Mouse (Mus musculus) hindbrain, embryonic 11.5 days (tissue): ENCODE measurements at regions not wholly inside any gene's neighbourhood (a gene's known extent, or its start where the extent isn't known, plus 50 kb on each side); places are given as distances from the start of the nearest gene placed in this dataset.

Source experiments
- ATAC-seq: fragments of 200-750 bp; cut with Nextera tagmentation; 2 replicates; pipeline ENCODE4 v1.8.0; 2017; ENCODE audit warnings: mild to moderate bottlenecking, moderate TSS enrichment, moderate library complexity; ENCODE audit not compliant: low FRiP score
- DNase-seq: peaks from one replicate; pipeline ENCODE4 v3.0.0-alpha.2; 2015; ENCODE audit warnings: low spot score
- H3K27ac ChIP-seq: fragments of 300-500 bp; sonication (generic); 2 replicates; pipeline ENCODE4 v1.5.1; 2014; ENCODE audit warnings: mild to moderate bottlenecking, low read depth, low read length
- H3K27me3 ChIP-seq: fragments of 300-500 bp; sonication (generic); 2 replicates; pipeline ENCODE4 v1.6.1; 2014; ENCODE audit warnings: mild to moderate bottlenecking, low read length, moderate library complexity, mixed read lengths; ENCODE audit not compliant: control insufficient read depth, insufficient read depth
- H3K36me3 ChIP-seq: fragments of 300-500 bp; sonication (generic); 2 replicates; pipeline ENCODE4 v1.6.1; 2014; ENCODE audit warnings: mild to moderate bottlenecking, low read length, moderate library complexity, mixed read lengths; ENCODE audit not compliant: control insufficient read depth, insufficient read depth
- H3K4me1 ChIP-seq: fragments of 300-500 bp; sonication (generic); replicated peaks from 2 replicates; pipeline ENCODE4 v1.6.1; 2014; ENCODE audit warnings: low read length, mixed read lengths; ENCODE audit not compliant: control insufficient read depth, insufficient read depth
- H3K4me2 ChIP-seq: fragments of 300-500 bp; sonication (generic); replicated peaks from 2 replicates; pipeline ENCODE4 v1.6.1; 2014; ENCODE audit warnings: mild to moderate bottlenecking, low read depth, low read length
- H3K4me3 ChIP-seq: fragments of 300-500 bp; sonication (generic); 2 replicates; pipeline ENCODE4 v1.5.1; 2014; ENCODE audit warnings: low read depth, low read length
- H3K9ac ChIP-seq: fragments of 300-500 bp; sonication (generic); 2 replicates; pipeline ENCODE4 v1.6.1; 2014; ENCODE audit warnings: low read depth, low read length
- H3K9me3 ChIP-seq: fragments of 300-500 bp; sonication (generic); 2 replicates; pipeline ENCODE4 v1.6.1; 2016; ENCODE audit warnings: low read length; ENCODE audit not compliant: control insufficient read depth
- WGBS: fragments of 180-500 bp; shearing (Covaris S2); extraction: QIAGEN DNeasy Blood & Tissue Kit; methylation state at CpG from one replicate; pipeline ENCODE4 v1.1.7; 2014; 5-methylcytosine and 5-hydroxymethylcytosine counted together

GRCm38 (mm10) chr9:43491024-43491751, 180.5 kb downstream of the Trim29 start:
- Histone ChIP-seq H3K27ac (no peak overlapping the region), H3K4me2 (no peak overlapping the region), H3K27me3 (0 out of 2 replicates have a peak, but pooled peaks cover 2% of the 10 kb centered on the region), H3K9ac (no peak overlapping the region), H3K36me3 (no peaks in the 10 kb centered on the region), H3K4me3 (no peak overlapping the region), H3K9me3 (no peaks in the 10 kb centered on the region), H3K4me1 (no peaks in the 10 kb centered on the region)
- WGBS: 72% methylated on average over 12 of the region's 12 CpGs
- DNase-seq (peak; percentile 56), ATAC-seq (no peak)

DNA sequence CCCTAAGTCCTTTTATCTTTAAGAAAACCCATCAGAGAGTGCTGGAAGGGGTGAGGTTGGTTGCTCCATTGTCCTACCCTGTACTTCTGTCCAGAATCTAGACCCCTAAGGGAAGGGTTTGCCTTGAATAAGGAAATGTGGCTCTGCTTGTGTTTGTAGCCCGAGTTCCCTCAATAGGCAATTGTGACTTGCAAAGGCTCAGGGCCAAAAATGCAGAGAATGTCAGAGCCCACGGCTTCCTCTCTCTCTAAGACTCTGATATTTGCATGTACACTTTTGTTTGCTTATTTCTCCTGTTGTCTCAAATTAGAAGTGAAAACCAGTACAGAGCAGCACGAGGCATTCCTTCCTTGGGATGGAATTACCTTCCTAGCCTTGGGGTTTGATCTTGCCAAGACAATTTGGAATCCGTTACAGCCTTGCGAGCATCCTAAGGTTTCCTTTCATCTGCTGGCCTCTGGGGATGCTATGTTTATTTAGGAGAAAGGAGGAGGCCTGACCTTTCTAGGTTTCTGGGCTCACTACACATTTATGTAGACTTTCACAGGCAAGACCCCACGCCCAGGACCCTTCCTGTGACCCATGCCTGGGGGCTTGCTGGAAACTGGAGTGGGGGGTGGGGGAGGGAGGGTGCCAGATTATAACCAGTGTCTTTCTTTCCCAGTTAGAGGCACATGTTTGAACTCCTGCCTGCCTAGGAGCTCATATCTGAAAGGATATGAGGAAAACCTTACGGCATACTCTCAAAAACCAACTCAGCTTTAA, 181.8 kb downstream of the Trim29 start:
- H3K9ac ChIP-seq: no peak overlapping the region
- ATAC-seq: no peak
- DNase-seq: no peak
- no peak overlapping the region for H3K4me2 ChIP-seq
- 0 out of 2 replicates have a peak, but pooled peaks cover 2% of the 10 kb centered on the region for H3K27me3 ChIP-seq
- H3K4me1 ChIP-seq: no peaks in the 10 kb centered on the region
- H3K4me3 ChIP-seq: no peak overlapping the region
- no peaks in the 10 kb centered on the region for H3K36me3 ChIP-seq
- no peak overlapping the region for H3K27ac ChIP-seq
- 41% methylated on average over 7 of the region's 7 CpGs for WGBS
- H3K9me3 ChIP-seq: no peaks in the 10 kb centered on the region

DNA sequence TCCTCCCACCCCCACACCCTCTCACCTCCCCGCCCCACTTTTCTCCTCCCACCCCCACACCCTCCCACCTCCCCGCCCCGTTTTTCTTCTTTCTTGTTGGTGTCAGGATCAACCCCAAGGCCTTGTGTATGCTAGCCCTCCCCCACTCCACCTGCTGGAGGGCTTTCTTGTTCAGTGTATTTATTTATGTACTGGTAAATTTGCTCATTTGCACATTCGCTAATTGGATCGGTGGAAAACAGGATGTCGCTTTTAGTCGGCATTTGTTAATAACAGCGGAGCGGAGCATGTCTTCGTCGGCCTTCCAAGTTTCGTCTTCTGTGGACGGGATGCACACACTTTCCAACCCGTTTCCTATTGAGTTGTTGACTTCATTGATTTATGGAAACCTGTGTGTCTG, 187.9 kb downstream of the Trim29 start:
- no peak overlapping the region for H3K27ac ChIP-seq

DNA sequence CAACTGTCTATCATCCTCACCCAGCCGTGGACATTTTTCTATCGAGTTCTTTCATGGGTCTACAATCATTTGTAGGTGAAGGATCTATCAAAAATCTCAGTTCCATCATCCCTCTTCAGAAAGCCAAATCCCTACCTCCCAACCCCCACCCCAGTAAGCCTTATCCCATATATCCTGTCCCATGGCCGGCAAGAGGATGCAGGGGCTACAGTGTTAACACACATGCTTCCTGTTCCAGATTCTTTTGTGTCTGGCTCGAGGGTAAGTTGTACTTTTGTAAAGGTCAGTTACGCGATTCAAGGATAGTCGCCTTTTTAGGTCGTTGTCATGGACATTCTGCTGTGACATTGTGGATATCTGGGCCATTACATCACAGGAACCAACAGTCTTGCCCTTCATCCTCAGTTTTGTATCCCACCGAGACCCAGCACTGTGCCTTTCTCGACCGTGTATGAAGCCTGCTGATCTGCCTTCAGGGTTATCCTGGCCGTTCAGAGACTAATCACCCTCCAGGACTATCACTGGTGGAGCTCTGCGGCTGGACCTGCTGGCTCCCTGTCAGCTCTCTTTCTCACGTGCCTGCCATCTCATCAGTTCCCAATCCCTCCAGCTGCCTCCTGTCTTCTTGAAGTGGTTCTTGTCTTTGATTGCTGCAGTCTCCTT, 193.8 kb downstream of the Trim29 start:
- H3K27ac ChIP-seq: no peak overlapping the region
- no peaks in the 10 kb centered on the region for H3K27me3 ChIP-seq
- WGBS: 66% methylated on average over 14 of the region's 14 CpGs
- no peak overlapping the region for H3K4me3 ChIP-seq
- no peaks in the 10 kb centered on the region for H3K9me3 ChIP-seq
- no peak for ATAC-seq
- no peaks in the 10 kb centered on the region for H3K36me3 ChIP-seq
- no peak for DNase-seq
- H3K4me1 ChIP-seq: no peaks in the 10 kb centered on the region
- no peak overlapping the region for H3K4me2 ChIP-seq
- no peak overlapping the region for H3K9ac ChIP-seq

More for the DNA sequence above, 187.9 kb downstream of the Trim29 start:
- DNase-seq: no peak
- Histone ChIP-seq H3K36me3 (no peaks in the 10 kb centered on the region), H3K4me2 (no peak overlapping the region), H3K9ac (no peak overlapping the region), H3K9me3 (no peaks in the 10 kb centered on the region), H3K27me3 (no peaks in the 10 kb centered on the region), H3K4me3 (no peak overlapping the region), H3K4me1 (no peaks in the 10 kb centered on the region)
- no peak for ATAC-seq
- WGBS: 85% methylated on average over 12 of the region's 14 CpGs

GRCm38 (mm10) chr9:43505856-43506255, 195.2 kb downstream of the Trim29 start:
- Histone ChIP-seq H3K4me3 (no peak overlapping the region), H3K27me3 (no peaks in the 10 kb centered on the region), H3K4me1 (no peaks in the 10 kb centered on the region), H3K36me3 (no peaks in the 10 kb centered on the region), H3K9ac (no peak overlapping the region), H3K4me2 (no peak overlapping the region), H3K9me3 (no peaks in the 10 kb centered on the region), H3K27ac (no peak overlapping the region)
- DNase-seq (no peak), ATAC-seq (no peak)
- 45% methylated on average over 4 of the region's 4 CpGs for WGBS

DNA sequence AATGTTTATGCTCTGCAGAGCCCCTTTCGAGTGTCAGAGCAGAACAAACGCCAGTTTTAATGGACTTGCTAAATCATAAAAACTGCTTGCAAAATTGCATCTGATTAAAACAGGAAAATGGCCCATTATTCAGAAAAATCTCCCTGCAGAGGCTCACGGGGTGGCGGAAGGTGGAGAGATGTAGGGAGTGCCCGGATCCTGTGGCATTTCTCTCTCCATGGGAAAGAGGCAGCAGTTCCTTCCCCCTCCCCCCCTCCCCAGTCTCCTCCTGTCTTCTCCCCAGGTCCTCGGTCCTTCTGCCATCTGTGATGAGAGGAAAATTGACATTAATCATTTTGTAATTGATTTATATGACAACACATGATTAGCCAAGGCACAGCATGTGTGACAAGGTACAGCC, 195.6 kb downstream of the Trim29 start:
- Histone ChIP-seq H3K4me2 (no peak overlapping the region), H3K4me1 (no peaks in the 10 kb centered on the region), H3K9ac (no peak overlapping the region), H3K27ac (no peak overlapping the region), H3K9me3 (no peaks in the 10 kb centered on the region), H3K36me3 (no peaks in the 10 kb centered on the region), H3K27me3 (no peaks in the 10 kb centered on the region), H3K4me3 (no peak overlapping the region)
- no peak for ATAC-seq
- 67% methylated on average over 6 of the region's 6 CpGs for WGBS
- DNase-seq: no peak

GRCm38 (mm10) chr9:43512806-43513205, 202.2 kb downstream of the Trim29 start:
- WGBS: 41% methylated on average over 6 of the region's 6 CpGs
- Histone ChIP-seq H3K27ac (no peak overlapping the region), H3K36me3 (no peaks in the 10 kb centered on the region), H3K9me3 (no peaks in the 10 kb centered on the region), H3K4me3 (no peak overlapping the region), H3K9ac (no peak overlapping the region), H3K27me3 (no peaks in the 10 kb centered on the region), H3K4me2 (no peak overlapping the region), H3K4me1 (no peaks in the 10 kb centered on the region; the same call in 1 of the 2 replicates)
- ATAC-seq (no peak), DNase-seq (no peak)

- Histone ChIP-seq H3K9ac (no peak overlapping the region), H3K27ac (no peak overlapping the region), H3K4me2 (no peak overlapping the region), H3K9me3 (no peaks in the 10 kb centered on the region), H3K27me3 (no peaks in the 10 kb centered on the region), H3K4me1 (no peaks in the 10 kb centered on the region; the same call in 1 of the 2 replicates), H3K36me3 (no peaks in the 10 kb centered on the region), H3K4me3 (no peak overlapping the region)
- DNase-seq (no peak), ATAC-seq (no peak)
- 87% methylated on average over 16 of the region's 16 CpGs for WGBS
Measured at GRCm38 (mm10) chr9:43514731-43515458, 204.2 kb downstream of the Trim29 start.
